Mouse (Mus musculus): ENCODE measurements at regions not wholly inside any gene's neighbourhood (a gene's known extent, or its start where the extent isn't known, plus 50 kb on each side); places are given as distances from the start of the nearest gene placed in this dataset.
"Not testable (repeated sequence)": the region's sequence is repeated elsewhere in the genome, so short reads cannot be mapped to it uniquely, and the experiment has no call there.

DNA sequence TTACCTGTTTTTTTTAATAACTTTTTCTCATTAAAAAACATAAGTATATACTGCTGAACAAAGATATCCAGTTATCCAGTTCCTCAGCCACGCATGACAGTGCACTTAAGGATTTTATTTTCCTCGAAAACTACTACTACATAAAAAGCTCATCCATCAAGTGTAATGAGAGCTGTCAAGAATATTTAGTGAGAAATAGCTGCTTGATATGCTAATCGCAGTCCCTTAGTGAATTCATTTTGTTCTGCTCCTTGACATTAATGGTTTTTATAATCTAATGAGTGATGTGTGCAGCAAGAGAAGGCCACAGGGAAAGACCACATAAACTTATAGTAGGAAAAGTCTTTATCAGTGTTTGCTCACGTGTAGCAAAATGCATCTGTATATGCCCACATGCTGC is 754.0 kb upstream of the Slc39a10 start:
- DNase-seq (ENCODE audit: low spot score in 2 of 2): no peak

DNA sequence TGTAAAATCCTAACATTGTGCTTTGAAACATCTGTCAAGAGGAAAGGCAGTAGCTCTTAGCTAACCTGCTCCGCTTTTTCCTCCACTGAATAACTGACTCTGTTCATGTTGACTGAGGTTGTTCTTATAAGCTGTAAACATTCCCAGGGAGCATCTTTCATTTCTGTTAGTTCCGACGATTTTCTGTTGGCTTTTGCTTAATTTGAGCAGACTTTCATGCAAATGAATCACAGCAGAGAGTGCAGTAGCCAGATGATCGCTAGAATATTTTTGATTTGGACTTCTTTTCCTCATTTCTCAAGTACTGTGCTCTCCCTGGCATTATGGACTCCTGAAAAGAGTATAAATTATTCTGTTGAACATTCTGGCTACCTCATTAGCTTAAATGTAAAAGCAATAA is 713.9 kb upstream of the Slc39a10 start:
- no peak for DNase-seq (ENCODE audit: low spot score in 2 of 2)

DNA sequence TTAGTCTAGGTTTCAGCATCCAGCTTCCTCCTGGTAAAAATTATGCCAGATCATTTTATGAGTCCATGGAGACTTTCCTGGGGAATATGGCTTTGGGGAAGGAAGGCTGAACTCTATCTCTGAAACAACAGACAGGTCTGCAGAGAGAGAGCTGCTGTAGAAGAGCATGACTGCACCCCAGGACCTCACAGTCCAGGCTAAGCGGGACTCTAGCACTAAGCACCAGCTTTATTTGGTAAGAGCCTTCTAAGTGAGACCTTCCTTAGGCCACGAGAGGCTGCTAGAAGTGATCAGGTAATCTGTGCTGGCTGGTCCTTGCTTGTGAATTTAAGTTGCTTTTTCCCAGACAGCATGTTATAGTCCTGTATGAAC is 711.3 kb upstream of the Slc39a10 start:
- no peak for DNase-seq (ENCODE audit: low spot score in 2 of 2)

DNA sequence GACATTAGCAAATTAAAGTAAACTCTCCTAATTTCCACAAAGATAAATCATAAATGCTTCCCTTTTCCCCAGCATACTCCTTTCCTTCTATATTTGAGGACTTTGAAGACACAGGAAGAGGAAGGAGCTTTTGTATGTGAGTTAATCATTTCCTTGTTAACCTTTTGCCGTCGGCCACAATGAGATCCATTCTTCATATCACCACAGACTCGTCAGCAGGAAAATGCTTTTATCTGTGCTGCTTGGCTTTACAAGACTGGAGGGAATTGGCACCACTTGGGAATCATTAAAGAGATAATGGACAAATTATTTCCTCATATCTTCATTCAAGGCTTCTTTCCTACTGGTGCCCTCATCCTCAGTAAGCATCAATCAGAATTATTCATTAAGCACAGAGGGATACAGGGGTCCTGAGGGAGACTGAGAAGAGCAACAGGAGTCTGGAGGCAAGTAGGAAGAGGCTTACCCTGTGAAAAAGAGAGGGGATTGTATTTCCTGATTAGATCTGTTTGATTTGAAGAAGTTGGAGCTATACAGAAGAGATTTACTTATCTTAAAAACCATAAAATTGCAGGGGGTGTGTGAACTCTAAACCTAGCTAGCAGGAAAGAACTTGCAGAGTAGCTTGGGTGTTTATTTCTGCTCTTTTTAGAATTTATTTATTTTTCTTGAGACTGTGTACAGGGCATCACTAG is 710.8 kb upstream of the Slc39a10 start:
- DNase-seq (ENCODE audit: low spot score in 2 of 2): no peak

DNA sequence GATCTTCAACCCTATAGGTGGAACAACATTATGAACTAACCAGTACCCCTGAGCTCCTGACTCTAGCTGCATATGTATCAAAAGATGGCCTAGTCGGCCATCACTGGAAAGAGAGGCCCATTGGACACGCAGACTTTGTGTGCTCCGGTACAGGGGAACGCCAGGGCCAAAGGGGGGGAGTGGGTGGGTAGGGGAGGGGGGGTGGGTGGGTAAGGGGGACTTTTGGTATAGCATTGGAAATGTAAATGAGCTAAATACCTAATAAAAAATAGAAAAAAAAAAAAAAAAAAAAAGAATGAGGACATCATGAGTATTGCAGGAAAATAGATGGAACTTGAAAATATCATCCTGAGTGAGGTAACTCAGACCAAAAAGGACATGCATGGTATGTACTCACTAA is 701.0 kb upstream of the Slc39a10 start:
- not testable (repeated sequence) for DNase-seq (ENCODE audit: low spot score in 2 of 2)

DNA sequence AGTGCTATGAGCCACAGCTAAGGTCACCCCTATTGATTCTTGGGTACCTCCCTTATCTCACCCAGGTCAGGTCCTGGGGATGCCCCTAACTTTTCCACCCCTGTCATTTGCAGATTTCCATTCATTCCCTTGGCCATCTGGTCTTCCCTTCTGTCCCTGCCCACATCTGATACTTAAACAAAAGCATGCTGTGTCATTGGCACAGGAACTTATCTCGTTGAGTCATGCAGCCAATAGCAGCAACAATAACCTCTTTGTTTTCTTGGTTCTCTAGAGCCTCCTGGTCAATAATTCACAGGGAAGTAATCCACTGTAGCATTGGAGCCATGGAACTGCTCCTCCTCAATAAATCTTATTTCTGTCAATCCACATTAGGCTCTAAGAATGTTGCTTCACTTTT is 653.0 kb upstream of the Slc39a10 start:
- no peak for DNase-seq (ENCODE audit: low spot score in 2 of 2)

DNA sequence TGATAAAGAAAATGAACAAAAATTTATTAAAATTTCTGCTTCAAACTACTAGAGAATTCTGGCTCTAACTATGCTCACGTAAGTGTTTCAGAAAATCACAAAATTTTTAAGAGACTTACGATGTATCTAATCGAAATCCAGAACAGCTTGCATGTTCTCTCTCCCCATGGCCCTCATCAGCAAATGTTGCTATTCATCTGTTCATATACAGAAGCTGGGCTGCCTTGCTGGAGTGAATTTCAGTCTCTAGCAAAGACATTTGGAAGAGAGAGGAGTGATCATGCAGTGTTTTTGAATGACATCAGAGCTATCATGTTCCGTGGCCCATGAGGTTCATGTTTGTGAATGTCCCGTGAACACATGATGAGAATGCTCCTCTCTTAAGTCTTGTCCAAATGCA is 618.8 kb upstream of the Slc39a10 start:
- no peak for DNase-seq (ENCODE audit: low spot score in 2 of 2)

DNA sequence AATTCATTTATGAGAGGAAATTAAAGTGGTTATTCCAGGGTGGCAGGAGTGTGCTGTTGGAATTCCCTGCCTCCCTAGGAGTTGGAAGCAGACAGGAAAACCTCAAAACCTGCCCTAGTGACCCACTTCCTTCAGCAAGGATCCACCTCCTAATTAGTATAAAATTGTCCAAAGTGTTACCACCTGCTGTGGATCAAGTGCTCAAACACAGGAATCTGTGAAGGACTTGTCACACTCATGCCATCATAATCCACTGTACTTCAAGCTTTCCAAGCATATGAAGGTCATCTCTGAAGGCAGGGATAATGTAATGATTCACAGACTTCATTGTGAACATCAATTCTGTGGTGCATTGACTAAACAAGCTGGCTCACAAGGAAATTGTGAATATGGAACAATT is 615.1 kb upstream of the Slc39a10 start:
- DNase-seq (ENCODE audit: low spot score in 2 of 2): no peak

DNA sequence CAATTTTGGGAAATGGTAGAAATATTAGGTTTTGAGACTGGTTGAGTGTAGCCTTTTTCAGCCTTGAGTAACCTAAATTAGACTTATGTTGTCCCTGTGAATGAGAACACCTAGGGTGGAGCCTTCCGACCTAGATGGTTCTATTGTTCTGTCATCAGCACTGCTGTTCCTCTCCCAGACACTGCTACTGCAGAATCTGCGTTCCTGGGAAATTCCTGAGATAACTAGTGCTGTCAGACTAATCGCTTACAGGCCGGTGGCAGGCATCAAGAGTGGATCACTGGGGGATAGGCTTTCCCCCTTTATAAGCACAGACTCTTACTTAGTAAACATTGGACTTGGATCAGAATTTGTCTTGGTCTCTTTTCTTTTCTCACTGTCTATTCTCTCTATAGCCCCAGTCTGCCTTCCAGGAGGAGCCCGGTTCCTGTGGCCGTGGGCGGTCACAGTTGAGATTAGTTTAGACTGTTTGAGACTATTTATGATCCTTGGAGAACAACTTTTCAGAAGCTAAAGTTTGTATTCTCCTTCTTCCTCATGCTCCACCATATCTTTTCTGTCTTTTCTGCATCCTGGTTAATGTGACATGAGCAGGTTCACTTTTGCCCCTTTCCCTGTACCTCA is 596.0 kb upstream of the Slc39a10 start:
- peak in 1 of 2 experiments; percentile 45 for DNase-seq (ENCODE audit: low spot score in 2 of 2)

DNA sequence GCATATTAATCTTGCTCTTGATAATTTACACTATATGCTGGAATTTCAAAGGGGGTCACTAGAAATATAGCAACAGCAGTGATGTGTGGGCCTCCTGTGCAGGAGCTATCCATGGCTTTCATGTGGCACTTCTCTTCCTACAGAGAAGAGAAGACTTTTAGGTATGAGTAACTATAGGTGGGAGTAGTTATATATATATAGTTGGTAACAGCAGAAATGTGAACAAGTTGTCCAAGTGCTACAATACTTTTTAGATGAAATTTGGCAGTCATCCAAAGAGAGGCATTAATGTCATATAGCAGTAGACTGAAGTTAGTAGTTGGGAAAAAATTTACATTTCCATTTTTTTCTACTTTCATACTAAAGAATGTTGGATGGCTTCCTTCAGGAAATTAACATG is 593.4 kb upstream of the Slc39a10 start:
- DNase-seq (ENCODE audit: low spot score in 2 of 2): peak in 1 of 2 experiments; percentile 11

DNA sequence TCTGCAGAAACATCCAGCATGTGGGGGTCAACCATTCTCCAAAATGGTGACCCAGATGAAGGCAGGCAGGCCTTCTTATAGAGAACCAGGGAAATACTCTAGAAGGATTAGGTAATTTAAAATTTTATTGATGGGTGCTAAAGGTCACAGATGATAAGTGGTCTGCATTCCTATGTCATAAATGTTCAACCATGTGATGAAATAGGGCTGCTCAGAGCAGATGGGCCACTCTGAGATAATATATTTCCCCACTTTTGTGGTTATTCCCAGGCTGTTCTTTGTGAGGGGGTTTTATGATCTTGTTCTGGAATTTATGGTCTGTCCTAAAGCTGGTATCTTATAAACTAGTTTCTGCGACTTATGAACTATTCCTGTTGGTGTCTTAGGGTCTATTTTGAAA is 586.4 kb upstream of the Slc39a10 start:
- no peak for DNase-seq (ENCODE audit: low spot score in 2 of 2)

DNA sequence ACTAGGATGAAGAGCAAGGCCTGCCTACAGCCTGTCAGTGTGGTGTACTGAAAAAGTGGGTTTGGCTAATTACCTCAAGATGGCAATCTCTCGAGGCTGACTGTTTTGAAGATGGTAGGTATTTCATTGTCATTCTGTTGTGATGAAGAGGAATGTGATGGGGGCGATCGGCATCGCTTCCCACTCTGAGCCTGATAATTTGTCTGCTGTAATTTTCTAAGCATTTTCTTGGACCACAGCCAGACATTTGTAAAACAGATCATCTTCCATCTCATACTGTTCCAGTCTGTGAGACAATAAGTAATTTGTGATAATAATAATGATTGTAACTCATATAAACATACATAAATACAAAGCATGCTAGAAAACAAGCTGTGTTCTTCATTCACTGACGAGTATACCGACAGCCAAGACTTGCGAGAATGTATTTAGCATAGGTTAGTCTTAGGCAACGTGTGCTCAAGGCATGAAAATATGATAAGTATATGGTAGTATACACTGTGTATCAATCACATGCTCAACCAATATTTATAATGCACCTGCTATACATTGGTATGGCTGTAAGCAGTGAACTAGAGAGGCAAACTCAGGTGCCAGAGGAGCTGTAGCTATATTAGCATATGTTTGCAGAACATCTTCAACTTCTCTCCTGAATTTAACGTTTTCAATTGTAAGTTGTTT is 574.1 kb upstream of the Slc39a10 start:
- DNase-seq (ENCODE audit: low spot score in 2 of 2): no peak

DNA sequence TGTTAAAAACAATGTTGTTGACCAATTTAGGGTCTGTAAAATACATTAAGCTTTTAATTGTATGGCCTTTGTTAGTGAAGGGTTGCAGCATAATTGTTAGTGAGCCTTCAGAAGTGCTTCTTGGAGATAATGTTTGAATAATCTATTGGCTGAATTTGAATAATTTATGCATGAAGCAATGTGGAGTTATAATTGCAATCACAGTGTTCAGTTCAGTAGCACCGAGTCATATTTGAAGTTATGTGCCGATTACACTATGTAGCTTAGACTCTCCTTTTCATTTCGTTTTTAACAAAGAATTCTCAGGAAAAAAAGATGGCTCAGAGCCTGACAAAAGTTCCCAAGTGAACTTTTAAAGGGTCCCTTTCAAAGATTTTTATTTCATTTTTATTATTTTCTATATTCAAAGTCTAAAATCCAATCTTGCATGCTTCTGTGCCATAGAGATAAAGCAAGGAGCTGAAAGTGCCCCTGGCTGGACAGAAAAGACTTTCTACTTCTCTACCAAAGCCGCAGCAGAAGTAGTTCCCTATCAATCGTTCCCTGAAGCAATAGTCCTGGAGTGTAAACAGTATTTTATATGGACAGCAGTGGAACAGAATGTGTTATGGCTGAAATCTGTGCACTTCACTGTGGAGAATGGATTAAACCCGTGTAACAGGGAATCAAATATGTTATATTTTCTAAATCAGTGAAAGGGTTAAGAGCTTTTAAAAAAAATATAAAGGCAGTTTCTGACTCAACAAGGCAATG is 556.3 kb upstream of the Slc39a10 start:
- DNase-seq (ENCODE audit: low spot score in 2 of 2): no peak

DNA sequence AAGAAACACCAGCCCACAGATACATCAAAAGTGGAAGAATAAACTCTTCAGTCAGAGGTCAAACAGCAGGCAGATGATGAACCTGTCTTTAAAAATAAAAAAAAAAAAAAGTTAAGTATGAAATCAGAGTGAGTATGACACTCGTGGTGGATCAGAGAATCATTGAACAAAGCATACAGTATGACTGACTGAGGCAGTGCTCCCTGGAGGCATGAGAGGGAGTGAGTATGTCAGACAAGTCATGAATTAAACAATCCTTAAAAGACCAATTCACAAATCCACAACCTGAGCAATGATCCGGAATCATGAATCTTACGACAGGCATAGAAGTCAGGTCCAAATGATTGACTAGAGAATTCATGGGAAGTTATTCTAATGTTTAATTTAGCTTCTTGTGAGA is 555.4 kb upstream of the Slc39a10 start:
- no peak for DNase-seq (ENCODE audit: low spot score in 2 of 2)

DNA sequence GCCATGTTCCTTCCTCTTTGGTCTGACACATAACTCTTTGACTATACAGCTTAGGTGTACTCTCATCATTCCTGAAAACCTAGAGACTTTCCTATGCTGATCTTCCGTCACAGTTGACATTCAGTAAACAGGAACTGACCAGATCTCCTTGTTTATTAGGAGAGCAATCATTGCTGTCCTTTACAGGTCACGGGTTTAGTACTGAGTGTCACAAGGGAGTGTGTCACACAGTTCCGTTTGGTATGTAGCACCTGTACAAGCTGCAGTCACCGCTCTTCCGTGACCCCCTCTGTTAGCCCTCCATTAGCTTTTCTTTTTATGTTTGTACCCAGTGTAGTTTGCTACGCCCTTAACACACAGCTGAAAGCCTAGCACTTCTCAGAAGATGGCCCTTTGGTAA is 553.4 kb upstream of the Slc39a10 start:
- no peak for DNase-seq (ENCODE audit: low spot score in 2 of 2)

DNA sequence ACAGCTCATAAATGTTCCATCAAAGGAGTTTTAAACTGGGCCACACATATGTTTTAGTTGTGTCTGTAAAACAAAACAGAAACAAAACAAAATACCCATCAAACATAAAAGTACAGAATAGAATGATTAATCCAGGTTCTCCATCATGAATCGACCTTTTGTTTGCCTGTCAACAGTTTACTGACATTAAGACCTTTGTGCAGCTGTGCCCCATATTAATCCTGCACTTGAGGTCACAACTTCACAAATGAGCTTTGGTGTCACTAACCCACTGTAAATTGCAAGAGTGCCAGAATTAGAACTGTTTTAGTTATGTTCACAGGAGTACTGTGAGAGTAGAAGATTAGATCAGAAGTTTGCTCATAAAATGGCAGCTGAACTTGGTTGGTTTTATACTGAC is 540.2 kb upstream of the Slc39a10 start:
- DNase-seq (ENCODE audit: low spot score in 2 of 2): no peak

DNA sequence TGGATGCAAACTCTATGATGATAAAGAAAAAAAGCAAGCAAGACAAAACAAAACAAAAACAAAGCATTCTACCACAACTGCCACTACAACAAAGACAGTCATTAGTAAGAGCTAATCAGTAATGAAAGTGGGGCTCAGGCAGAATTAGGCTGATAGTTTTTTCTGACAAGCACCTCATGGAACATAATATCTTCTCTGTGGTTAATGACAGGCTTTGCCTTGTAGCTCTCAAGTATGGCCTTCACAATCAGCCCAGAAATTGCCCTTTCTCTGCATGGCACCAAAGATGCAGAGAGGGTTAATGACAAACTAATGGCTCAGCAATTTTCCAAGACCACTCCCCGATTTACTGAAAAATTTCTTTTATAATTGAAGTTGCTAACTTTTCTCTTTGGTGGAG is 512.5 kb upstream of the Slc39a10 start:
- no peak for DNase-seq (ENCODE audit: low spot score in 2 of 2)

DNA sequence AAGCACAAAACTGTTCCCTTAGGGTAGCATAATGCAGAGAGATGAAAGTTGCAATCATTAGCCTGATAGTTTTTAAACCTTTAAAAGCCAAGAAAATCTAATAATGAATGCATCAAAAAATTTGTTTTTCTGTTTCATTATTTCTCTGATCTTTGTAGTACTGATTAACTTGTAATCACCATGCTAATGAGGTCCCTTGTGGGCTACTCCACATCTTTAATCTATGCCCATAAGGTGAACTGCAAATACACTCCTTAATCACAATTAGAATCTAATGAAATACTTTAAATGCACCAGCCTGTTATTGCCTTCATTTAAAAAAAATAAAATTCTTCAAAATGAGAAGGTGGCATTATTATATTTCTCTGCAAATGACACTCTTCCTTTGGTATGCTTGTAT is 493.9 kb upstream of the Slc39a10 start:
- DNase-seq (ENCODE audit: low spot score in 2 of 2): no peak

DNA sequence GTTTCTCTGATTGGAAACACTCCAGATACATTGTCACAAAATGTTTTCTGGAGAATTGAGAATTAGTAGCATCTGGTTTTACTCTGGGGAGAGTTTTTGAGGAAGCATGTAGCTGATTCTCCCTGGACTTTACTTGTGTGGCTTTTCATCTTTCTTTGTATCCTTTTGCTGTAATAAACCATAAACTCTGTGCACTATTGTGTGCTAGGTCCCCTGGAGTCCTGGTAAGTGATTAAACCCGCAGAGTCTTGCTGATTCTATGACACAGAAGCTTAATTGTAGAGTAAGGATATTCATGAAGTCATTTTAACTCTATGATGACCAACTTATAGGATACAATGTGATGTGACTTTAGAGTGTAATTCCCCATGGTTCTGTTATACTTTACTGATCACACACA is 486.1 kb upstream of the Slc39a10 start:
- DNase-seq (ENCODE audit: low spot score in 2 of 2): no peak

DNA sequence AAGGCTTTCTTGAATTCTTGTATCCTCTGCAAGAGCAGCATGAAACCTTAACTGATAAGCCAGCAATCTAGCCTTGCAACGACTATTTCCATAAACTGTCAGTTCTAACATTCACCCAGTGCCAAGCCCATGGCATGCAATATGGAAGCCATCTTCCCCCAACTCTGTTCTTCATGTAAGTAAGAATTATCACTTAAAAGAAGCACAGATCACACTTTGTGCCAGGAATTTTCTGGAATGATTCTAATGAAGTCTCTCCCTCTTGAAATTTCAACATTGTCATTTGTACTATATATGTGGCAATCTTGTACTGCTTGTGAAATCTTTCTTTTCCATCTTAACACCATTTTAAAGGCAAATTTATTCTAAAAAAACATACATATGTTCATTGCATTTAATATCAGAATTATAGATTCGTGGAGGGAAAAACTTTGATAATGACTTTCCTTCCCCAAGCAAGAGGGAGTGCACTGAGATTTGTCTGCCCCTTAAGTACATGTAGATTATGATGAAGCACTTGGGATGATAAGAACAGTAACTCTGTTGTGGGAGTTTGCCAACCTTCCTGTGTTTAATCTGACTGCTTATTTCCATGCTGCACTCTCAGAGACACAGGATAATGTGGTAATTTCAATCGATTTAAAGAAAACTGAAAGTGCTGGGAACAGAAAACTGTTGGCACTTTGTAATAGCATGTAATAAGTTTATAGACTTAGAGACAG is 447.2 kb upstream of the Slc39a10 start:
- no peak for DNase-seq (ENCODE audit: low spot score in 2 of 2)

DNA sequence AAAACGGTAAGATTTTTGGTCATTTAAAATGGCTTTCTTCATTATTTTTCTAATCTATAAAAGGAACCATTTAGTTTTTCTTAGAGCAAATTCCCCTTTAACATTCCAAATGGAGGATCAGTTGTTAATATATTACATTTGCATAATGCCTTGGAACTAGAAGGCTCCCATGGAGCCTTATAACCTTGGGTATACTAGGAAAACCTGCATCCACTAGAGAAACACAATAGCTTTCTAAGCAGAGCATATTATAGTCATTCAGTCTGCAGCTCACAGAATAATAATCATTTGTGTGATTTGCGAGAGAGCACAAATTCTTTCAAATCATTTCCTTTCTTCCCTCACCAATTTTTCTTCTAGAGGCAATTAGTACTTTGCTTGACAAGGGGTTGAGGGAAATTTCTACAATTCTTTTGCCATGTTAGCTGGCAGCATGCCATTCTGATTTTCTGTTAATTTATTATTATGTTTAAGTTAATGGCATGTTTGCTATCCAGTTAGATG is 418.0 kb upstream of the Slc39a10 start:
- DNase-seq (ENCODE audit: low spot score in 2 of 2): no peak

DNA sequence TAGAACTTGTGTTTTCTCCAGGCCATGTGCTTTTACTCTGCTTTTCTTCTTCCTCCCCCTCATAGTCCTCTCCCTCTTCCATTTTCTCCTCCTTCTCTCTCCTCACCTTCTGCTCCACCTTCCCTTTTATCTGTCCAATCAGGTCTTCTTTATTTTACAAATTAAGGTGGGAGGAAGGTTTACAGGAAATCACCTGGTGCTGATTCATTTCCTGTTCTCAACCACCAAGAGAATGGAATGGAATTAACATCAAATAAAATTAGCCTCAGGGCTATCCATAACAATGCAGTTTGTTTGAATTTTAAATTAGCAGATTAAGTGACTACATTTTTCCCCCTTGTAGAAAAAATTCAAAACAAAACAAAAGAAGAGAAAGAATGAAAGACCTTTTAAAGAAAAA is 414.3 kb upstream of the Slc39a10 start:
- DNase-seq (ENCODE audit: low spot score in 2 of 2): no peak

Measured in frontal cortex, postnatal 36 days (tissue).